Mouse (Mus musculus) gonadal fat pad, adult 2 months (tissue): Measurements from ENCODE around the gene Ak3. TPM values are rescaled to one million over a fixed set of nuclear protein-coding genes. Genes with fewer than 3 reads are reported as not detected.

ENCODE experiments used
- DNase-seq: peaks from one replicate; pipeline ENCODE4 v3.0.0-alpha.2; 2012; ENCODE audit warnings: low read depth
- polyA plus RNA-seq: library from polyadenylated mRNA; depleted of rRNA; stranded (reverse); fragments of >200 nt; gene quantifications from 2 replicates; pipeline ENCODE4 v1.2.3, GENCODE M21; 2012; rRNA removed

Gene Ak3
- polyA plus RNA-seq, 1 experiment, result 125 TPM

- no peak for DNase-seq
Measured at GRCm38 (mm10) chr19:28995366-28995765, 52.4 kb downstream of the Ak3 start.

DNA sequence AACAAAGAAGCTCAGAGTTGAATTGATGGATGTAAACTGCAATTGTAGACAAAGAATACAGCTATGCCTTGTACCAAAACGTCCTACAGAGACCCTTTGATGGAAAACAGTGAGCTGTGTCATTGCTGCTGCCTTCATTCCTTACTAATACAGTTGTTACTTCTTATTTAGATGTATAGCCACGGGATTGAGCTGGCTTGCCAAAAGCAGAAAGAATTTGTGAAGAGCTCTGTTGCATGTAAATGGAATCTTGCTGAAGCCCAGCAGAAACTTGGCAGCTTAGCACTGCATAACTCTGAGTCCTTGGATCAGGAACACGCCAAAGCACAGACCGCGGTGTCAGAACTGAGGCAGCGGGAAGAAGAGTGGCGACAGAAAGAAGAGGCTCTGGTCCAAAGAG lies 52.9 kb downstream of the Ak3 start:
- DNase-seq, result no peak

GRCm38 (mm10) chr19:28991391-28991790 lies 56.4 kb downstream of the Ak3 start:
- DNase-seq, result no peak

- no peak for DNase-seq
Measured at GRCm38 (mm10) chr19:28990590-28991221, 57.1 kb downstream of the Ak3 start.

DNA sequence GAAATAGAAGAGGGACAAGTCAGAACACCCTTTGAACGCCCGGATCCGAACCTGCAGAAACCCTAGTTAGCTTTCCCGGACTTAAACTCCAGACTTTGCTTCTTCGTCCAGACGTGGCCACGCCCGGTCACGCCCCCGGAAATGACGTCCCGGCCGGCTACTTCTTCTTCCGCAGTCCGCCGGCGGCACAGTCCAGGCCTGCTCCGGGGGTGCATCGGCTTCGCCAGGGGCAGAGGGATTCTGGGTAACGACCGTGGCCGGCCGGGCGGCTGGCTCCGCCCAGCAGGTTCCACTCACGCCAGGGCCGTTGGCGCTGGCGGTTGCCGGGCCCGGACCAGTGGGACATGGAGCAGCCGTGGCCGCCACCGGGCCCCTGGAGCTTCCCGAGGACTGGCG lies 57.6 kb downstream of the Ak3 start, which contains the start of gene Cdc37l1:
TSS of gene Cdc37l1 (plus strand) at position 159 of the 396 bp plus-strand sequence.
- peak; percentile 42 for DNase-seq

DNA sequence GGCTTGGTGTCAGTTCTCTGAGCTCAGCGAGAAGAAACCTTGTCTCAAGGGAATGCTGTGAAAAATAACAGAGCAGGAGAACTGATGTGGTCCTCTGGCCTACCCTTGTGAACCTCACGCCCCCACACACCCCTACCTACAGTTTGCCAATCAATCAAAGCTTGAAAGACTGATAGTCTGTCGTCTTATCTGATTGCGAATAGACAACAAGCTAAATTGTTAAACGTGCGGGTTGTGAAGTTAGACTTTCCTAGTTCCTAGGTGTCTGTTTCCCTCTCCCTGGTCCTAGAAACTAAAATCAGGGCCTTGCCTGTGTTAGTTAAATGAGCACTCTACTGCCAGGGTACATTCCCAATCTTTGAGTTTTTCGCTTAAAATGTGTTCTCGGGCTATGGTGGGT lies 58.2 kb downstream of the Ak3 start:
- no peak for DNase-seq

GRCm38 (mm10) chr19:28982617-28983016 lies 65.1 kb downstream of the Ak3 start:
- no peak for DNase-seq

- no peak for DNase-seq
Measured at GRCm38 (mm10) chr19:28974862-28975611, 72.7 kb downstream of the Ak3 start.

Other genes with a start within 250 kb of the Ak3 start
- gene Slc1a1, start 212.9 kb downstream of the Ak3 start, polyA plus RNA-seq, result 123 and 133 TPM in 2 replicates
- gene Plpp6, start 84.0 kb downstream of the Ak3 start, polyA plus RNA-seq, result 30.3 and 49.1 TPM in 2 replicates
- gene 4430402I18Rik, start 80.2 kb downstream of the Ak3 start, polyA plus RNA-seq, result 10.0 and 12.4 TPM in 2 replicates
- gene Cdc37l1, start 57.6 kb downstream of the Ak3 start, polyA plus RNA-seq, result 27.7 and 28.2 TPM in 2 replicates
- gene Rcl1, start 53.4 kb upstream of the Ak3 start, polyA plus RNA-seq, result 18.5 and 19.6 TPM in 2 replicates
- 11.7 and 13.4 TPM in 2 replicates for gene Jak2, start 203.9 kb upstream of the Ak3 start, polyA plus RNA-seq